Mouse (Mus musculus) brain, embryonic 18.5 days (tissue): ENCODE data around the gene Ttll5.

Source experiments
- DNase-seq: peaks from one replicate; pipeline ENCODE4 v3.0.0-alpha.2; 2012; ENCODE audit warnings: low read depth, low spot score

Ttll5 gene

GRCm38 (mm10) chr12:85926897-85927296 lies 102.4 kb downstream of the Ttll5 start:
- no peak for DNase-seq

DNA sequence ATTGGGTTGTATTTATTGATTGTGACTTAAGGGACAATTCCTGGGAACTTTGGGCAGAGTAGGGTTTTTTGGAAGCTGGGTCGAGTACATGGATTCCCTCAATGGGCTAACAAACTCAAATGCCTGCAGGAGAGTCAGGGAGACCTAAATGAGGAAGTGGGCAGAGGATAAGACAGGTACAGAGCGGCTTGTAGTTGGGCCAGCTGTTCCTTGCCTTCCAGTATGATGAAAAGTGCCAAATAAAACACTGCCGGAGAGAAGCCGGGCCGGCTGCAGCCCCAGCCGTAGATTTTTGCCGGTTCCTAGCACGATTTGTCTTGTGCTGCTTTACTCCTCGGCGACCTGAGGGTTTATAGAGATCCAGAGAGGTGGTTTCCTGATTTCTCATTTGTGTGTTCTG lies 104.1 kb downstream of the Ttll5 start:
- no peak for DNase-seq

GRCm38 (mm10) chr12:85929711-85930110 lies 105.3 kb downstream of the Ttll5 start:
- no peak for DNase-seq

DNA sequence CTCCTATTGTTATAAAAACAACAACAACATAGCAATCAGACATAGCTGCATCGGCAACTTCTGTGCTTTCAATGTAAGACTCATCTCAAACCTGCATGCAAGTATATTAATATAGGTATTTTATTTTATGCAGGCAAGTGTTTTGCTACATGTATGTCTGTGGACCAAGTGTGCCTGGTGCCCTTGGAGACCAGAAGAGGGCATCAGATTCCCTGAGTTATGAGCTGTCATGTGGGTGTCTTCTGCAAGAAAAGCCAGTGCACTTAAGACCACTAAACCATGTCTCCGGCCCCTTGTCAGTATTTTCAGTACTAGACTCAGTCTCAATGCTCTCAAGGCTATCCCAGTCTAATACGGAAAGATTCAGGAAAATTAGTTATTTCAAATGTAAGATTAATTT lies 106.3 kb downstream of the Ttll5 start:
- DNase-seq, result no peak

DNA sequence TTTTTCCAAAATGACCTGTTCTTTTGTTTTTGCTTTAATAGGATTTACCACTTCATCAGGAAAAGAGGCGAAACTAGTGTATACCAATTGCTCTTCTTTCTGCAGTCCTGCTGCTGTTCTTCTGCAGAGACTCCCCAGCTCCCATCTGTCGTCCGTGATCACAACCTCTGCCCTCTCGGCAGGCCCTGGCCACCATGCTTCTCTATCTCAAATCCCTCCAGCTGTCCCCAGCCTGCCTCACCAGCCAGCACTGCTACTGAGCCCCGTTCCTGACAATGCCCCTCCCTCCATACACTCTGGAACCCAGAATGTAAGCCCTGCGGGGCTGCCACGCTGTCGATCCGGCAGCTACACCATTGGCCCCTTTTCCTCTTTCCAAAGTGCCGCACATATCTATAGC lies 108.8 kb downstream of the Ttll5 start:
- DNase-seq, result no peak

GRCm38 (mm10) chr12:85937384-85937783 lies 112.9 kb downstream of the Ttll5 start:
- DNase-seq, result no peak

DNA sequence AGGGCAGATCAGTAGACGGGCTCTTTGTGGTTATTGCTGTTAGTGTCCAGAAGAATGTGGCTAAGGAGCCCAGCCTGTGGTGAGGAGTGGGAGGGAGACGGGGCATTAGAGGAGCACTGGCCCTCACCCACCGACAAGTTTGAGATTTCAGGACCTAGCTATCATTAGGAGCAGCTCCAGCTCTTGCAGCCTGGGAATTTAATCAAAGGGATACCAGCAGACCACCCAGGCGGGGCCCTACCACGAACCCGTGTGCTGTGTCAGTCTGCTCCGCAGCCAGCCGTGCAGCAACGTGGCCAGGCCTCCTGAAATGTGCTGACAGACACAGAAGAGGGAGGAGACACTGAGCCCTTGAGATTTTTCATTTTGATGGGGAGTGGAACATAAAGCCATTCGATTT lies 119.0 kb downstream of the Ttll5 start:
- DNase-seq, result no peak

- no peak for DNase-seq
Observed at GRCm38 (mm10) chr12:85944419-85944818, 120.0 kb downstream of the Ttll5 start.

GRCm38 (mm10) chr12:85947161-85947560 lies 122.7 kb downstream of the Ttll5 start:
- DNase-seq, result no peak

DNA sequence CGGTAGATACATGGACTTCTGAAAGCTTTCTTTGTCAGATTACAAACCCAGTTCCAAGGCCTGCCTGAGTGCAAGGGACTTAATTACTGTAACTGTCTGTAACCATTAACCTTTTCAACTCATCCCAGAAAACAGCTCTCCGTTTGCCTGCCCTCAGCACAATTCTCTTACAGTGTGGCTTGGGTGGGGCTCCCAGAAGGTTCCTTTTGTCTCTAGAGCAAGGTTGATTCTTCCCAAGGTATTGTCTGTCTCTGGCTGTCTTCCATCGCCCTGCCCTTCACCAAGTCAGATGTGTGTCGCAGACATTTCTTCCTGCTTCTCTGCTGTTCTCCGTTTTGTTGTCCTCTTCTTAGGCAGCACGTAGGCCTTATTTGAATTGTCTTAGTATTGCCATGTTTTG lies 125.2 kb downstream of the Ttll5 start:
- DNase-seq, result no peak

GRCm38 (mm10) chr12:85950371-85950770 lies 125.9 kb downstream of the Ttll5 start:
- DNase-seq, result no peak

DNA sequence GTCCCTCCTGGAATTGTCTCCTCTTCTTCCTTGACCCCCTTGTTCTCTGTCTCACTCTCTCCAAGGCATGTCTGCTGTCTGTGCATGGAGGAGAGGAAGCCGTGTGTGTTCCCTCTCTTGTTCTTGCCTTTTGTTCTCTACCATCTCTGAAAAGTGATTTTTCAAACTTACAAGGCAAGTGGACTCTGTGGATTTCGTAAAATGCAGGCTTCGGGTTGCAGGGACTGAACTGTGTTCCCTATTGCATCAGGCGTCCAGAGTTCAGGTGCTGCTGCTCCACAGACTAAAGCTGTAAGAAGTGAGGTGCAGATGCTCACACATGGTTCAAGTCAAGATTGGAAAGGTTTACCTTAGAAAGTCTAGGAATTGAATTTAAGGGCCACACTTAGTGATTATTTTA lies 126.6 kb downstream of the Ttll5 start:
- DNase-seq, result no peak

- DNase-seq, result no peak
Observed at GRCm38 (mm10) chr12:85951822-85952221, 127.4 kb downstream of the Ttll5 start.

- no peak for DNase-seq
Observed at GRCm38 (mm10) chr12:85952349-85952748, 127.9 kb downstream of the Ttll5 start.

GRCm38 (mm10) chr12:85954167-85954566 lies 129.7 kb downstream of the Ttll5 start:
- no peak for DNase-seq

DNA sequence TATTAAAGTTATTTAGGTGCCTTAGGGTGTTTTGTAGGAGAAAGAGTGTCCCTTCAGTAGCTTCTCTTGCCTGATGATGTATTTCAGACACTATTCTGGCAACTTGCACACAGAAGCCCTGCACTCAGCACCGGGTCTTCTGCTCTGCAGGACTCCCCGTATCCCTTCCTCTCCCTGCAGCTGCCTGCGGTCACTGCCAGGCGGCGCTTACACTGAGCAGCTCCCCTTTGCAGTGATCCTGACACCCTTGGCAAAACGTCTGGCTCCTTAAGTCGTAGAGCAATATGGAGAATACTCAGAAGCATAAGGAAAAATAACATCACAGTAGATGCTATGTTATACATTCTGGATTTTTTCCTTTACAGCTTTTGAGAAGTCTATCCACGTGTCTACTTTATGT lies 130.6 kb downstream of the Ttll5 start:
- DNase-seq, result no peak

DNA sequence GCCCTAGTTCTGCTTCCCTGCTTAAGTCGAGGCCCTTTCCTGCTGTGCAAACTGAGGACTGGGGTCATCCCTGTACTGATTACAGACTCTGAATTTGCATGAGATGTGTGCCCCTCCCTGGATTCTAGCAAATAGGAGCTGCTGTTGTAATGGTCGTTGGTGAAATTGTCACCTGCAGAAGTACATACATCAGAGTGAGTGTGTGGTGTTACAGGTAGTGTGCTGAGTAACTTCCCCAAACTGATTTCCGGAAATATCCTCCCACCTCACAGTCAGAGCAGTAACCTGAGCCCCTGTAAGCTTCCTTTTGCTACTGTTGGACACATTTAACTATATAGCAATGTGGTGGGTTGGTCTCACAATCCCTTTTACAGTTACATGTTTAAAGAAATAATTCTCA lies 131.2 kb downstream of the Ttll5 start:
- DNase-seq, result no peak

DNA sequence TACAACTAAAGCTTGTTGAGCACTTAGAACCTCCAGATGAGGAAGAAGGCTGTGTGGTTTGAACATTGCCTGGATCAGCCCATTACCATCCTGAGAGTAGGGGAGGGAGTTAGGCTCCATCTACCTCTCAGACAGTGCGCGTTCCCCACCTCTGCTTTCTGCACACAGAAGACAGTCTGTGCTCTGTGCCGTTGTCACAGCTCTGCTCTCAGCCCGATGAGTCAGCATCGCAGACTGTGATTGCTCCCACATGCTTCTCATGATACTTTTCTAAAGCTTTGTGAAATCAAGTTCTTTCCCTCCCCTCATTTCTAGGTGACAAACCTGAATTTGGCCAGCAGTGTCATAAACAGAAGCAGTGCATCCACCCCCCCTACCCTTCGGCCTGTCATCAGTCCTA lies 131.8 kb downstream of the Ttll5 start:
- no peak for DNase-seq

- no peak for DNase-seq
Observed at GRCm38 (mm10) chr12:85958460-85958859, 134.0 kb downstream of the Ttll5 start.

- DNase-seq, result no peak
Observed at GRCm38 (mm10) chr12:85959822-85960501, 135.5 kb downstream of the Ttll5 start.

DNA sequence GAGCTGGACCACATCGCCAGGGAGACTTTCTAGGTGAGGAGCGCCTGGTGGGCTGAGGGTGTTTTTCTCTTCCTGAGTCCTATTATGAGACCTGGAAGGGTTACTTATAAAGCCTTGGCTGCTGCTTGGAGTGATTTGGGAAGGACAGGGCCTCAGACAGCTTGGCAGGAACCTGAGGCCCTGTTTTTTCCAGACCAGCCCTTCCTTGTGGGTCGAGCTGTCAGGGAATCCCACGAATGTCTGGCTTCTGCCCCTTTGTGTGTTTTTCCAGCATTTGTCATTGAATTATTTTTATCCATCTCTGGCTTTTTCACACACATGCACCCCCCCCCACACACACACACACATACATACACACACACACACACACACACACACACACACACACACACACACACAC lies 136.2 kb downstream of the Ttll5 start:
- DNase-seq, result no peak

- no peak for DNase-seq
Observed at GRCm38 (mm10) chr12:85963160-85963559, 138.7 kb downstream of the Ttll5 start.

DNA sequence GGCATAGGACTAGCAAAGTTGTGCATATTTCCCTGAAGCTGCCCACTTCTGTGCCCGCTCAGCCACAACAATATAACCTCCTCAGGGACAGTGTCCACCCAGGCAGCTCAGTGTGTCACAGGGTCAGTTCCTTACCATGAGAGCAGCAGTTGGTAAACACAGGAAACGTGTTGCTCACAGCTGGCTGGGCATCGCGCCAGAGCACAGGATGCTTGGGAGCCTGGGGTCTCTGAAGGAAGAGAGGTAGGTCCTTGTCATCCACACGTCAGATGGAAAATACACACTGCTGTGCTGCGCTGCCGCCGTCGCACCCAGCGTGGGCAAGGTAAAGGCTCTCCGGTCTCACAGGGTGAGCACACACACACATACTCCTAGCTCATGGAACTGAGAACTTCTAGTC lies 139.2 kb downstream of the Ttll5 start:
- DNase-seq, result no peak

DNA sequence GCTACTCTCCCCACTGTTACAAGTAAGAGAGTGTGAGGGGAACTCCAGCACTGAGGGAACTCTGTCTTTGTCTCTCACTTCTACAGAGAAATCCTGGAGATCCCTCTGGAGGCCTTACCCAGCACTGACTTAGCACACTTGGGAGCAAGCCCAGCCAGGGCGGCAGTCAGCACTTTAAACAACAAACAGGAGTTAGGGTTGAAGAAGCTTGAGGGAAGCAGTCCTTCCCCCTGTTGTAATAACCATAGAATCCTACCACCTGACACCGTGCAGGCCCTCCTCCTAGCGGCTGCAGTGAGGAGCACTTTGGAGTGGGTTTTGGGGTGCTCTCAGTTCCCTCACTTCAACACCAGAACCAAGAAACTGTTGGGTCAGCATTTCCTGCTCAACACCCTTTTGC lies 140.0 kb downstream of the Ttll5 start:
- no peak for DNase-seq
